Mouse (Mus musculus): ENCODE data around the gene Atp8a1.
A peak's percentile ranks its signal among the peaks of the same experiment; 100 is the strongest.

Atp8a1 gene

DNA sequence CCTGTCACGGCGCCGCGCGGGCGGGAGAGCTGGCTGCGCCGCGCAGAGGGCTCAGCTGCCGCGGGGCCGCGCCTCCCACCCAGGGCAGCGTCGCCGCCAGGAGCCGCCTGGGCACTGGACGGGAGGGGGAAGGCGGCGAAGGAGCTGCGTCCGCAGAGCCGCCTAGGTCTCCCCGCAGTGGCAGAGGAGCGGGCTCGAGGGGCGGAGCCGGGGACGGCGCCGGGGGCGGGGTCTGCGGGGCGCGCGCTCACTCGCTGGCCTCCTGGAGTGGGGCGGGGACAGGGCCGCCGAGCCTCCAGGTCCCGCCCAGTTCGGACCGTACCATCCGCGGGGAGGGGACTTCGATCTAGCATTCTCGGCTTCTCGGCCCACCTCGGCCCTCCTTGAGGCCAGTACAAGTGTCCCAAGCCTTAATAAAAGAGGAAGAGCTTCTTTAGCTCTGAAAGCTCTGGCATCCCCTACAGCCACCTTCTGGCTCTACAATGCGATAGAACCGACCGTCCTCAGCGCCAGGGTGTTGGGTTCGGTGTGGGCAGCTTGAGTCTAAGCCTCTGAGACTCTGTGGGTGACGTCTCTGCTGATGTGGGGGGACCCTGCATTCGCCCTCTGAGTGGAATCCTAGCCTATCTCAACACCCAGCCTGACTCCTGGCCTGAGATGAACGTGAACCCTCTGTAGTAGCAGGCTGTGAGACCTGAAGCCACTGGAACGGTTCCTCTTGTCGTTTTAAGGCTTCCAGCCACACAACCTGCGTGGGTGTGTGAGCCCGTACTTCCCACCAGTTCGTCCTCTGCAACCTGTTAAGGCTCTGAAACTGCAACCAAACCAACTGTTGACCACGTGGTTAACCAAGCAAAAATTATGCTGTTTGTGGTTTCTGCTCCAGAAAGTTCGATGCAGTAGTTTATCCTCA lies at the start of gene Atp8a1:
Gene Atp8a1 (minus strand): TSS at position 182 of the 913 bp plus-strand sequence.
- peak; percentile 98 for DNase-seq

DNA sequence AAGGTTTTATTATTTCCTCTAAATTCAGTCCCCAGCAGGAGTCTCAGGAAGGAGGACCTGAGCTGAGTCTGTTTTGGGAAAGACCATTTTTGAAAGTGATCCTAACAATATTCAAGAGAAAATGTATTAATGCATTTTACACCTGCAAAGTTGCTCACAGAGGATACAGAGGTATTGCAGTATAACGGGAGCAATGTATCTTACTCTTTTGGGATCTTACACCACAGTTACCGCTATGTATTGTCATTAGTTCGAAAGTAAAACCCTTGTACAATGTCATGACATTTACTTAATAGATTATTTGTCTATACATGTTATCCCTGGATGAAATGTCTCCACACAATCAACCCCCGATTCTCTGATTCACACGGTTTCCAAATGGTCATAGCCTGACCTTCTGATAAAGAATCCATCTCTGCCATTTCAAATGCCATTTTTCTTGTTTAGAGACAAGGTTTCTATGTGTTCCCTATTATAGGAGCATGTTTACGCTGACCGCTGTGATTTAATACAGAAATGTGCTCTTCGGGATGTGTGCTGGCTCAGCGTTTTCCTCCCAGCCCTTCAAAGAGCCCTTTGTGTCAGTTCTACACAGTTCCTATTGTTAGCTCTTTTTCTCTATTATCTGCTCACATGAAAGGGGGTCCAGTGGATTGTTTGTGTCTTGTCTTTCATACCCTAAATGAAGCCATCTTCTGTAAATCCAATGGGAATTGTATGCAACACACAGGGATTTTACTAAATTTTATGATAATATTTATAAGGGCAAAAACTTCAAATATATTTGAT lies 37.4 kb upstream of the Atp8a1 start:
- DNase-seq, result peak; percentile 42

DNA sequence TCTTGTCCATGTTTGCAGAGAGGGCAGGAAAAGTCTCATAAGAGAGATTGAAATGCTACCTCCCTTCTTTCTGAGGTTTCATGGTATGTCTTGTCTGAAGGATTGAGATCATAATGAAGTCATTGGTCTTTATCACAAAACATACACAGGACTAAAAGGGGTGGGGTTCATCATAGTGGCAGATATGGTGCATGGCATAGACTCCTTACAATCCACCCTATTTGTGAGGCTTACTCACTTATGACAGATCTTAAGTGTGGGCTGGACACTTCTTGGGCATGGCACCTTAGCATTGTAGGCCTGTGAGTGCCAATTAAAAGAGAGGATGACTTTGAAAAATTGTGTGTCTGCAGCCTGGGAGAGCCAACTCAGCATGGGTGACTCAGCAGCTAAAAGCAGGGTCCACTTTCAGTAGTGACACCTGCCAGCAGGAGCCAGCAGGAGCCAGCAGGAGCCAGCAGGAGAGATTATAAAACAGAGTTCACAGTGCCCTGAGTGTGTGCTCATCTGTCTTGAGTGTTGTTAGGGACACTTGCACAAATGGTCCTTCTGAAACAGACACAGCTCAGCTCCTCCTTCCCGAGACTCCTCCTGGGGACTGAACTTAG lies 36.4 kb upstream of the Atp8a1 start:
- DNase-seq, result no peak

DNA sequence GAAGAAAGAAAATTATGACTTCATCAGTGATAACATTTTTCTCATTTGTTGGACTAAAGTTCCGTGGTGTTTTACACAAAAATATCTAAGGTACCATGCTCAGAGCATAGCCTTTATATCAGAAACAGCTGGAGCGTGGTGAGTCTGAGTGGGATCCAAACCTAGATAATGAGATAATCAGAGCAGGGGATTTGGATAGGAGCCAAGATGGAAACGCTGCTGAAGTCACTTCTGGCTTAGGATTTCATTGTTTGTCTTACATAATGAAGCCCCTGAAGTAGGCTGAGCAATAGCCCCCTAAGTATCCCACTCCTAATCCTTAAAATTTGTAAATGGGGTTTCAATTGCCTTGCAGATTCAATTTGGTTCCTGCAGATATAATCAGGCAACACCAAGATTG lies 24.2 kb upstream of the Atp8a1 start:
- DNase-seq, result no peak

DNA sequence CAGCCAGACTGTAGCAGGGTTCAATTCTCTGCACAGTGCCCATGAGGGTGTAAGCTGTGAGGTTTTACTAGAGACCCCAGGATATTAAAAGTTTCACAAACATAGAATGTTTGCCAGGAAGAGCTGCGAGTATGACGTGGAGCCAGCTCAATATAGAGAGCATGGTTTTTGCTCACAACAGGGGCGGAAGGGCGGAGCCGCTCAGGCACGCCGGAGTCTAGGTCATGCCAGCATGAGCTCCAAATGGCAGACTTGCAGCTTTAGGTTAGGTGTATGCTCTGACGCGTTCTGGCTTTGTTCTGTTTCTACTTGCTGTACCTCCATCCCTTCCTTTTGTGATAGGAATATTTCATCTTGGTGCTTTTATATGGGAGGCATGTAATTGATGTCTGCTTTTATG lies 19.0 kb upstream of the Atp8a1 start:
- no peak for DNase-seq

DNA sequence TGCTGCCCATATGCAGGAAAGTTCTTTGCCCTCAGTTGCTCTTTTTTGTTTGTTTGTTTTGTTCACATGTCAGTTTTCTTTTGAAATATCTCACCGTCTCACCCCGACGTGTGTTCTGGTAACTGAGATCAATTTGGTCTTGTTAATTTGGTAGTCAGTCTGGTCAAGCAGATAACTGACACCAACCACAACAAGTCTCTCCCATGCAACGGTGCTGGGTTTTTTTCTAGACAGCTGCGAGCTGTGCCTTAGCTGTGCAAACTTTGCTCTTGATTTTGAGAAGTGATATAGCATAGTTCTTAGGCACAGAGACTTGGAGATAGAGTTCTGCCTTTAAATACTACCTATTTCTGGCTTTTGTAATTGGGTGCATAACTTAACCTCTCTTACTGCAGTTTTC lies 18.4 kb upstream of the Atp8a1 start:
- no peak for DNase-seq

DNA sequence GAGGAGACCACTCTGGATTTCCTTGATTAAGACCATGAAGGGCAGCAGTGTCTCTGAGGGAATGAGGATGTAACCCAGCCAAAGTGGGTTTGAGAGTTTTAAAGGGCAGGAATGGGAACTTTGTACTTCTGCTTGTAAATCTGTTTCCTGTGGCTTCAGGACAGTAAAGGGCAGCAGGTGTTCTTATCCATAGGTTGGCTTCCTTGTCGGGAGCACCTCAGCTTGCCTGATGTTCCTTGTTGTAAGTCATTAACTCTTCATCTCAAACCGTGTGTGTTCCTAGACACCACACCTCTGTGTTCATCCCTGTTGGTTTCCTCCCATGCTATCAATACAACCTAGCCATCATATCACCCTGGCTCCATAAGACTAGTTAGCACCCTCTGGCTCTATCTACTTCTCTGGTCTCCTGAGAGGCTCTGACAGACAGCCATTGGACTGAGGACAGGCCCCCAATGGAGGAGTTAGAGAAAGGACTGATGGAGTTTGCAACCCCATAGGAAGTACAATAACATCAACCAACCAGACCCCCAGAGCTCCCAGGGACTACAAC lies 17.4 kb upstream of the Atp8a1 start:
- no peak for DNase-seq

DNA sequence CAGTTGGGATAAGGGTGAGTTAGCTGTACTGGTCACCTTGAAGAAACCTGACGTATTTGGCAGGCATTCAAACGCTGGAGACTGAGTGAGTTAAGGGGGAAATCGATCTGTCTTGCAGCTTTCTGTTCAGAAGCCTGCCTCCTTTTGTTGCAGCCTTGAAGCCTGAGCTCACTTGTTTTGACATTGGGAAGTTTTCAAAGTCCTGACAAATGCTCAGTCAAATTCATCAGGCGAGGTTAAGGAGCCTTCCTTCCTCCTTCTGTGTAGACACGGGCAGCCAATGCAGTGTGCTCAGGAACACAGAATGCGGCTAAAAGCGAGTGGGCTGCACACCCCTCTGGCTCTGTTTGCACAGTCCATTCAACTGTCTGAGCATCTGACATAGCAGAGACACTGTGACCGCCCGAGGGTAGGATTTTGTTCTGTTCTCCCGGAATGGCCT lies 16.7 kb upstream of the Atp8a1 start:
- no peak for DNase-seq

DNA sequence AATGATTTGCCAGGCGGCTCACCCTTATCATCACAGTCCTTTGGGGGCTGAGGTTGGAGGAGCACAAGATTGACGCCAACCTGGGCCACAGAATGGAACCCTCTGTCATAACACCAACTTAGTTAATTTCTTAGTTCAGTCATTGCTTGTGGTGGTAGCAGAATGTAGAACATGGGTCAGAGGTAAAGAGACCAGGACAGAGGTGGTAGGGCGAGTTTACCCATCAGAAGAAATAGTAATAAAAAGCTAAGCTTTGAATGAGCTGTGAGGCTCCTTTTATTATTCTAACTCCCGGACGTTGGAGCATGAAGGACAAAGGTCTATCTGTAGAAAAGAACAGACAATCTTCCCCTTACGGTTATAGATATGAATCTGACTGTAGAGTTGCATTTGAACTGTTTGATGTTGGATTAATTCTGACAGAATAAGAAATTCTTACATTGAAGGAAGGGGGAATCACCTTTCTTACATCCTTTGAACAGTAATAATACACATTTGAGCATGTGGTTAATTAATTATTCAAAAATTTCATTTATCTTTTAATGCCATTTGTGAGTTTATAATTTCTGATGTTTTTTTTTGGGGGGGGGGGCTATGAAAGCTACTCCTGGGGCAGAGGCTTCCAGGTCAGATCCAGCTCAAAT lies 7.9 kb upstream of the Atp8a1 start:
- no peak for DNase-seq

DNA sequence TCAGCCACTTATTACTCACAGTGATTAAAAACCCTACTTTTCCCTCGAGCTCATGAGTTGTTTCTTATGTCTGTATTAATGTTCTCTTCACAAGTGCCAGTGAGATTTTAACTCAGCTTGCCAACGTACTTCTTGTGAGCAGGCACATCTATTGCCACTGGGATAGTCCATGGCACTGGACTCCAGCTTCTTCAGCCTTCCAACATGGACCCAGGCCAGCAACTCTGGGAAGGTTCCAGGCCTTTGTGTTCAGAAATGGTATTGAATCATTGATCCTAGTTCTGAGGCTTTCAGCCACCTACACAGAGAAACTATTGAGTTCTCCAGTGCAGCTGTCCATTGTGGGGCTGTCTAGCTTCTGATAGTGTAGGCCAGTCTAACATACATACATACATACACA lies 5.6 kb upstream of the Atp8a1 start:
- DNase-seq, result peak; percentile 47

DNA sequence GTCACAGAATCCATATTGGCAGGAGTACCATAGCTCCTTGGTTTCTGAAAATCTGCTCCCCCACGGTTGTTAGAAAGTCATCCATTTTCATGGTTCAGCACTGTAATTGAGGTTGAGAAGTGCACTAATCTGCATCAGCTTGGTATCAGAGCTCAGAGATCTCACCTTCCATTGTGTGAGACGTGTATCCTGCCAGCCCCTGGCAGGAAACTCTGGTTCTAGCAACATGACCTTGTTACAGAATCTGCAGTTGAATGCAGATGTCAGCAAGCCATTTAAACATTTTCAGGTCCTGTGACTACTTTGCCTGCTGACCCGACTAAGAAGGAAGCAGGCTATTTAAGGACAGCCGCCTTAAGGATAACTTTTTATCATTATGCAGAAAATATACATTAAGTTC lies 2.2 kb upstream of the Atp8a1 start:
- DNase-seq, result no peak

DNA sequence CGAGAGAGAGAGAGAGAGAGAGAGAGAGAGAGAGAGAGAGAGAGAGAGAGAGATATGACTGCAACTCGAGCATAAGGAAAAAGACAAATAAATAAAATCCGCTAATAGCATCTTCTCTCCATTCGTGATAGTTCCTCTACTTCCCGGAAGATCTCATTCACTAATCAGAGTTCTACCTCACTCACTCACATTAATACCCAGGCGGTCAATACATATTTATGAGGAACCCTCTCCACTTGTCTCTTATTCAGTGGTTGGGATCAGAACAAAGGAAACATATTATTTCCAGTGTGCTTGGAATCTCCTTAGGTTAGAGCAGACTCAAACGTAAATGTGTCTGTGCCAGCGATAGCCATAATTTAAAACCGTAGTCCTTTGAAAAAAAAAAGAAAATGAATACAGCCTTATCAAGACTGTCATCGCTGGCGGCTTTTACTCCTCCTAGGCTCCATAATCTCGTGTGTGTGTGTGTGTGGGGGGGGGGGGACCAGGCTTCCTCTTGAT lies 1.3 kb upstream of the Atp8a1 start:
- no peak for DNase-seq

DNA sequence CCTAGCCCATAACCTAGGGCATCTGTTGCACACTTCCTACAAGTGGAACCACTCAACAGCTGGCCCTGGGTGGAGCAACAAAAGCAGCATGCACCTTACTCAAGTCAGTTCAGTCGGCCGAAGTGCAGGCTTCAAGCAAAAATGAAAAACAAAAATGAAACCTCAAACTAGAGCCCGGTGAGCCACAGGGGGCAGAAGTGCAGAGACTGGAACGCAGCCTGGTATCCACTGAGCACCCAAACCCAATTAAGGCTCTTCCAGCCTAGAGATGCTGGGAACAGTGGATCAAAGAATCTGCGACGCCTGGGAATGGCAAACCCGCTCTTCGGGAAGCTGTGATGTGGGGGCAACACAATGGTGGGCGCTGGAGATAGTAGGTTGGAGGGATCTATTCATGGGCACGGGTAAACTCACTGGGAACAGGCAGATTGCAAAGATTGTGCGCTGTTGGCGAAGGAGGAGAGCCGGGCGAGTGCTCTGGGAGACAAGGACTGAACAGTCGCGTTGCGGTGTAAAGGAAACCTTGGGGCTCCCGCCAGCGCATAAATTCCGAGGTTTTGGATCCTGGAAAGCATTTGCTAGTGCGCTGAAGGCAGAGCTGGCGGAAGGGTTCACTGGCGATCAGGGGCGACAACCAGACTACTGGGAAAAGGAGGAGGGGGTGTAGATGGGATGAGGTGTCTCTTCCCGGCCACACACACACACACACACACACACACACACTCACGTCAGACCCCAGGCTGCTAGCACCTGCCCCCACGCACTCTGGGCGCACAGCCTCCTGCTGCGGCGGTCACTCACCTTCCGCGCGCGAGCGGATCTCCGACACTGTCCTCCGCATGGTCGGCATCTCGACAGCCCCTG lies 641 bp downstream of the Atp8a1 start:
- peak; percentile 46 for DNase-seq

DNA sequence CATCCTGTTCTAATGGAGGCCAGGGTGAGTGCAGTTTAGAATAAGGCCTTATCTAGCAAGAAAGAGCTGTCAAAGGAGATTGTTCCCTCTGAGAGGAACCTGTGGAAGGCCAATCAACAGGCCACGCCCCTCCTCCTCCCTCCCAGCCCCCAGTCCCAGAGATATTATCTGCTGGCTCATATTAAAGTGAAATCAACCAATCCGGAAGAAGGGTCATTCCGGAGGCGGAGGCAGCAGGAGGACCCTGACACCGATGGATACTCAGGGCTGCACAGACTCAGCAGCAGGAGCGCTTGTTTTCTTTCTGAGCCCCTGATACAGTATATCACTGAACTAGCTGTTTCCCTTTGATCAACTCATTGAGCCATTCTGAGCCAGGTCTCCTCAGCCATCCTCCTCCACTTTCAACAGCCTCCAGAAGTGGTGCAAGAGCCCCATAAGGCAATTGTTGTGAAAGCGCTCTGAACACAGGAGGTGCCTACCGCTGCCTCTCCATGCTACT lies 2.0 kb downstream of the Atp8a1 start:
- peak; percentile 14 for DNase-seq

DNA sequence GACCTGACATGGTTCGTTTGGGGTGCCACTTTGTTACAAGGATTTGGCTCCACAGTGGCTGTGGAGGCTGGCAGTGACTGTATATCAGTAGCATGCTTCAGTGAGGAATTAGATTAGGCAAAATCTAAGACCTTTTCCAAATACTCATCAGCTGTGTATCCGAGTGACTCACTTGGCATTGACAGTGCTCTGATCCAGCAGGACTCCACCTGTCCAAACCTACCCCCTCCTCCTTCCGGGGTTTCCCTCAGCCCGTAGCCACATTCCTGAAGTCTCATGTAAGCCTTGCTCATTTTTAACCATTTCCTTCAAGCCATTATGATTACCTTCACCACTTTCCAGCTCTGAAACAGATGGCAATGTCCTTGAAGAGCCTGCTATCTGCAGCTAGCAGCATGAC lies 3.2 kb downstream of the Atp8a1 start:
- DNase-seq, result no peak

DNA sequence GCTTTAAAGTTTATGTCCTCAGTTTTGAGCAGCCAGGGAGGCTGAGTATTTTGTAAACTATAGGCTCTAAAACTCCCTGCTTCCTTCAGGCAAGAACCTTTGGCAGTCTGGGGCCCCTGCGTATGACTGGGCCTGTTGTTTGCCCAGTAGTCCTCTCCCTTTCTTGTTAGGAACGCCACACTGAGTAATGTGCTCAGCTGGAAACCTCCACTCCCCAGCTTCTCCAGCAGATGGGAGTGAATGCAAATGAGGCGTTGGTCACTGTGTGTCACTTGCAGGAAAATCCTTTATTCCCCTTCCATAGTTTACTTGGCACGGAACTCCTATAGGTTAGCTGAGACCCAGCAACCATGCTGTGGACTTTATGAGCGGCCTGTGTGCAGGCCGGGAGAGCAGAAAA lies 4.9 kb downstream of the Atp8a1 start:
- DNase-seq, result peak; percentile 49

DNA sequence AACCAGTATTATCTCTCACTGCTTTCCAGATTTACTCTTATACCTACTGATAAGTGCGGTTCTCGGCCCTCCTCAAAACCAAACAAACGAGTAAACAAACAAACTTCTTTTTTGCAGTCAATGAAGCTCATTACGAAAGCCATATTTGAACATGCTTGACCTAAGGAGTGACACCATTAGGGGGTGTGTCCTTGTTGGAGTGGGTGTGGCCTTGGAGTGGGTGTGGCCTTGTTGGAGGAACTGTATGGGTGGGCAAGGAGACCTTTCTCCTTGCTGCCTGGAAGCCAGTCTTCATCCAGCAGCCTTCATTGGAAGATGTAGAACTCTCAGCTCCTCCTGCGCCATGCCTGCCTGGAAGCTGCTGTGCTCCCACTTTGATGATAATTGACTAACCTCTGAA lies 13.4 kb downstream of the Atp8a1 start:
- DNase-seq, result no peak

DNA sequence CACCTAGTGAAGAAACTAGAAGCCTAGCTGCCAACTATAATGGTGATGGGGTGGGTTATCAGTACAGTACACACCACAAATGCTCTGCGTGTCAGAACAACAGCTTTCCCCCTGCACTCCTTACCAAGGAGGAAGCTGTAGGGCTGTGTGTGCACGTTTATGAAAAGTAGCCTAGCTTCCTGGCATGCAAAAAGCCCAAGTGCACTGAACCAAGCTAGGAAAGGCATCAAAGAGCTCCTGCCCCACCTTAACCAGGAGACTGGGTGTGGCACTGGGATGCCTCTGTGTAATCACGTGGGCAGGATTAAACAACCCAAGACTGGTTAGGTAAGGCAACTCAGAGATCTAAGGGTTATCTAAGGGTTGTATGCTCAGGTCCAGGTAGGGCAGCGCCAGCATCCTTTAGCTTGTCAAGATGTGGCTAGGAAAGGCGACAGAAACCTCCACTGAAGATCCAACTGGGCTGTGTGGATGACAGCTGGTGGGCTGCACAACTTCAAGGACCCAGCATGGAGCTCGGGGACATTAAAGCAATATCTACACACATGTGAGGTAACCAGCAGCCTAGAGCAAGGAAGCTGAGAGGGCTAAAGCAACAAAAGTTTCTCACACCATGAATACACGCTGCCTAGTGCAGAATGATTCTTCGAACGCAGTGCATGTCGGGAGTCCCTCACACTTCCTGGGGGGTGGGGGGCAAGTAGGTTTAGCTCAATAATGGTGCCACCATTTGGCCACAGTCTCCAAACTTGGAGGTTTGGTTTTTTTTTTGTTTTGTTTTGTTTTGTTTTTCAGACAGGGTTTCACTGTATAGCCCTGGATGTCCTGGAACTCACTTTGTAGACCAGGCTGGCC lies 15.7 kb downstream of the Atp8a1 start:
- no peak for DNase-seq

DNA sequence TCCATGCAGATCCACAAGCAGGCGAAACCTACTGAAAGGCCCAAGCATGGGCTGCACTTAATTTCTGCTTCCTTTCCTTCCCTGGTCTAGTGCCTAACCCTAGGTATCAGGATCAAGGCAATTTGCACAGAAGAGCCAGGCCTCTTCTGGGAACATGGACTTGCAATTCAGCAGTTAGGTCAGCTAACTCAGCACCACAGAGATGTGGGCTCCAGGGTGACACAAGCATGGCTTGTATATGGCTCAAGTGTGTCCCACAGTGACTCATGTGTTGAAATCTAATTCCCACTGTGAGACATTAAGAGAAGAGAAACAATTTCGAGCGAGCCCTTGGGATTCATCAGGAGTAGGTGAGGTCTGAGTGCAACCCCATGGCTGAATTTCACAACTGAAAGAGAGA lies 18.9 kb downstream of the Atp8a1 start:
- peak; percentile 56 for DNase-seq

DNA sequence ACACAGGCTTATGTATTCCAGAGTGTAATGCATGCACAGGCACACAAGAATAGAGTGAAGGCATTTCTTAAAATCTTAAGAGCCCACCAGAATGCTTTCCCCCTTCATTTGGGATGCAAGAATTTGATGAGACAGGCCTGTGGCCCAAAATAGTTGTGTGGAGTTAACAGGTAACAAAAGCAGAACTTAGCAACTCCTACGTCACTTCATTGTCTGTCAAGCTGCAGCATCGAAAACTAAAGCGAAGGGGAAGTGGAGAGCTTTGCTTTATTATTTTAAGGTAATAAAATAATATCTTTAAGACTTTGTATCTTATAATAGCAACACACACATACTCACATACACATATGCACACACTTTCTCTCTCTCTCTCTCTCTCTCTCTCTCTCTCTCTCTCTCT lies 20.3 kb downstream of the Atp8a1 start:
- DNase-seq, result no peak

Measured in layer of hippocampus, adult 9-11 months (tissue).